Mouse (Mus musculus): ENCODE data around the gene Ccdc15. TPM values are rescaled to one million over a fixed set of nuclear protein-coding genes. Genes with fewer than 3 reads are reported as not detected.

Gene Ccdc15
- polyA plus RNA-seq, 1 experiment from 2014 or later, result 2.6 TPM

DNA sequence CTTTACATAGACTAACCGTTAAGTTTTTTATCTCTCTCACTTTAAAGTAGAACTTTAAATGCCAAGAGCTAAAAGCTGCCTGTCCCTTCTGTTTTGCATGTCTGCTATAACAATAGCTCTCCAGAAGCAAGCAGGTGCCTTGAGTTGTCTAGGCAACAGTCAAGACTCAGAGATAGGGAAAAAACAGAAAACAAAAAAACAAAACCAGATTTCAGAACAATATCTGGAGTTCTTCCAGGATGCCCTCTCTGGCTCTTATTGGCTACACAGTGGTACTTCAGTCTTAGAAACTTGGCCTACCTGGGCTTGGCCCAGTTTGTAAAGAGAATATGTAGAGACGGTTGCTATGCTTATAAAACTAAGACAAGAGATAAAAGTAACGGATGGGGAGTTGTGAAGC, 16.2 kb upstream of the Ccdc15 start:
- Histone ChIP-seq H3K9me3 (ENCODE audit: low read length) (no peaks in the 10 kb centered on the region), H3K4me2 (ENCODE audit: low read depth, low read length) (no peak overlapping the region), H3K4me1 (ENCODE audit: insufficient read depth) (0 out of 2 replicates have a peak, but pooled peaks cover 3% of the 10 kb centered on the region), H3K4me3 (ENCODE audit: low read depth, low read length) (no peak overlapping the region), H3K9ac (replicated peaks) (no peak overlapping the region), H3K27me3 (ENCODE audit: insufficient read depth, low read length) (no peaks in the 10 kb centered on the region), H3K36me3 (replicated peaks; ENCODE audit: insufficient read depth, low read length) (no peaks in the 10 kb centered on the region), H3K27ac (ENCODE audit: low read depth) (no peak overlapping the region)
- ATAC-seq (no peak), DNase-seq (no peak)
- no peak for TF ChIP-seq EP300 (IDR thresholded peaks at IDR 0.05; ENCODE audit: low read depth)
- TF ChIP-seq CTCF (IDR thresholded peaks at IDR 0.05; ENCODE audit: low read depth), result no peak
- WGBS (ENCODE audit: insufficient replicate concordance), result 74% methylated on average over 3 of the region's 3 CpGs

DNA sequence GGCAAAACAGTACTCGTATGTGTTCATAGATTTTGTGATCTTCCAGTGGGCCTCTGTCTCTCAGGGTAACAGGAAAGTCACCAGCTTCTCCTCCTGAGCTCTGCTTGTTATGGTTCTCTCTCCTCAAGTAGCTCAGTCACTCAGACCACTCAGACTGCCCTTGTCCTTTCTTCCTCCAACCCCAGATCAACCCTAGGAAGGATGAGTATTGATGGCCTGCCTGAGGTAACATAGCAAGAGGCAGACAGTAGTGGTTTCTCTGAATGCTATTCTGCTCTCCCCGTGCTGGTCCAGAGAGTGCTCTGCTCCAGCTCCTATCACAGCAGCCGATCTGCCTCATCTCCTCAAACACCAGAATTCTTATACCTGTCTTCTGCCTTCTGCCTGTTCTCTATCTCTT, 15.3 kb upstream of the Ccdc15 start:
- TF ChIP-seq EP300 (IDR thresholded peaks at IDR 0.05; ENCODE audit: low read depth), result no peak
- TF ChIP-seq CTCF (IDR thresholded peaks at IDR 0.05; ENCODE audit: low read depth), result no peak
- Histone ChIP-seq H3K27me3 (ENCODE audit: insufficient read depth, low read length) (no peaks in the 10 kb centered on the region), H3K27ac (ENCODE audit: low read depth) (no peak overlapping the region), H3K4me1 (ENCODE audit: insufficient read depth) (0 out of 2 replicates have a peak, but pooled peaks cover 5% of the 10 kb centered on the region), H3K4me2 (ENCODE audit: low read depth, low read length) (no peak overlapping the region), H3K4me3 (ENCODE audit: low read depth, low read length) (no peak overlapping the region), H3K9ac (replicated peaks) (no peak overlapping the region), H3K9me3 (ENCODE audit: low read length) (no peaks in the 10 kb centered on the region), H3K36me3 (replicated peaks; ENCODE audit: insufficient read depth, low read length) (no peaks in the 10 kb centered on the region)
- WGBS (ENCODE audit: insufficient replicate concordance), result 58% methylated on average over 3 of the region's 3 CpGs
- no peak for ATAC-seq
- no peak for DNase-seq

DNA sequence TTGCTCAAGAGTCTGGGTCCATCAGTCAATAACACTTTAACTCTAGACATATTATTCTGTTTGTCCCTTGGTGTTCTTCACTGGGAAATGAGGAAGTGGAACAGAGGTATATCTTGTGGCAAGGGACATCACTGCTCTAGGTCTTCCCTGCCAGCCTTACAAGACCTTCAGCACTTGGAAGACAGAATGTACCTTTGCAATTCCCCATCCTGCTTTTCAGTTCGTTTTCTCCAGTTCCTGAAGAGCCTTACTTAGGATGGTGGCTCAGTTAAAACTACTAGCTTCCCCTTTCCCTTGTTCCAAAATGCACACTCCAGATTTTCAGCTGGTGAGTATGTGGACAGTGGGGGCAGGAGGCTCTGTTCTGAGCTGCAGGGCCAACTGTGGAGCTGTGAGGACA, 14.6 kb upstream of the Ccdc15 start:
- H3K9me3 ChIP-seq (ENCODE audit: low read length), result no peaks in the 10 kb centered on the region
- no peak overlapping the region for H3K27ac ChIP-seq (ENCODE audit: low read depth)
- no peaks in the 10 kb centered on the region for H3K27me3 ChIP-seq (ENCODE audit: insufficient read depth, low read length)
- H3K36me3 ChIP-seq (replicated peaks; ENCODE audit: insufficient read depth, low read length), result no peaks in the 10 kb centered on the region
- H3K9ac ChIP-seq (replicated peaks), result no peak overlapping the region
- no peak overlapping the region for H3K4me3 ChIP-seq (ENCODE audit: low read depth, low read length)
- 43% methylated on average over 1 of the region's 1 CpGs for WGBS (ENCODE audit: insufficient replicate concordance)
- no peak for TF ChIP-seq EP300 (IDR thresholded peaks at IDR 0.05; ENCODE audit: low read depth)
- no peak for TF ChIP-seq CTCF (IDR thresholded peaks at IDR 0.05; ENCODE audit: low read depth)
- DNase-seq, result no peak
- H3K4me2 ChIP-seq (ENCODE audit: low read depth, low read length), result no peak overlapping the region
- H3K4me1 ChIP-seq (ENCODE audit: insufficient read depth), result 0 out of 2 replicates have a peak, but pooled peaks cover 5% of the 10 kb centered on the region
- no peak for ATAC-seq

DNA sequence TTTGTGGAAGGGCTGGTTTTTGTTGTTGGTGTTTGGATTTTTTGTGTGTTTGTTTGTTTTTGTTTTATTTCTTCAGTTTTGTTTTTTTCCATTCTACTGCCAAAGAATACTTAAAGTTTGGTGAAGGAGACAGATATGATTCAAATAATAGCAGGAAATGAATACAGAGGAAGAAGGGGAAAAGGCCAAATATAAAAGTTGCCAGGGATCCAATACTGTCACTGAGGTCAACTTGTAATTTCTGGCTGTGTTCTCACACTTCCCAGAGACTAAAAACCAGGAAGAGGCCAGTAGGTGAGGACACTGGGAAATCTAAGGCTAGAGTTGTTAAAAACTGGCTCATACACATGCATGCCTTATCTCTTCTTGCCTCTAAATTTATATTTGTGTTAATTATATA, 13.9 kb upstream of the Ccdc15 start:
- Histone ChIP-seq H3K27me3 (ENCODE audit: insufficient read depth, low read length) (no peaks in the 10 kb centered on the region), H3K4me1 (ENCODE audit: insufficient read depth) (0 out of 2 replicates have a peak, but pooled peaks cover 5% of the 10 kb centered on the region), H3K4me3 (ENCODE audit: low read depth, low read length) (no peak overlapping the region), H3K9ac (replicated peaks) (no peak overlapping the region), H3K4me2 (ENCODE audit: low read depth, low read length) (no peak overlapping the region), H3K27ac (ENCODE audit: low read depth) (no peak overlapping the region), H3K36me3 (replicated peaks; ENCODE audit: insufficient read depth, low read length) (no peaks in the 10 kb centered on the region), H3K9me3 (ENCODE audit: low read length) (no peaks in the 10 kb centered on the region)
- DNase-seq (no peak), ATAC-seq (no peak)
- TF ChIP-seq CTCF (IDR thresholded peaks at IDR 0.05; ENCODE audit: low read depth) (no peak), EP300 (IDR thresholded peaks at IDR 0.05; ENCODE audit: low read depth) (no peak)

DNA sequence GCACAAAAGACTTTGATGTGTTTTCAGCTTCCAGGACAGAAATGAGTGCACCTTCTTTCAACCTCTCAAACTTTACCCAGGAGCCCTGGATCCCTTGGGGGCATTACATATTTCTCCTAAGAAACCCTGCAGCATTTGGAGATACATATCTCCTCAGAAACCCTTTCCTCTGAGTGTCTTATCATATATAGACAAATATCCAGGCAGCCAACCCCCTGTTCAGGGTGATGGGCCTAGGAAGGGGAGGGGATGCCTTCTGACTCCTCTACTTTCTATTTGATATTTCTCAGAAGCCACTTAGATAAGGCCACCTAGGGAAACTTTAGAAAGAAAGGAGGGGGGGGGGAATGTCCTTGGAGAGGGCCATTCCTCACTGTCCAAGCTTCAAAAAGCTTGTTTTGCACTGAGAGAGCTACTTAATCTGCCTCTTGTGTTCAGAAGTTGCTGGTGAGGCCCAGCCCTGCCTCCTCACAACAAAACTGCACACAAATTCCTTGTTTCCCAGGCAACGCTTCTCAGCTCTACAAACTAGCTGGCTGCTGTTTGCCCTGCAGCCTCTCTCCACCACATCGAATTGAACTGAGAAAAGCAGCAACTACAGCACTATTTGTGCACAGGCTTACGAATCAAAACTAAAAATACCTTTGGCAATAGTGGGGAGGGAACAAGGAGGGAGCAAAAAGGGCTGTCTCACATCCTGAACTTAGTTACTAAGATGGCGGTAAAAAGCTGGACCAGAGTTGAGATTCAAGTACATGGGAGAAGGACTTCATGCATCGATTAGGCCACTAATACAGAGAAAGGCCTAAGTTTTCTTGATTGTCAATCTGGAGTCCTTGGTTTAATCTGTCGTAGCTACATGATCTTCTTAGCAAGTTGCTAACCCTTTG, 11.3 kb upstream of the Ccdc15 start:
- 0 out of 2 replicates have a peak, but pooled peaks cover 5% of the 10 kb centered on the region for H3K4me1 ChIP-seq (ENCODE audit: insufficient read depth)
- no peak overlapping the region for H3K4me3 ChIP-seq (ENCODE audit: low read depth, low read length)
- DNase-seq (no peak), ATAC-seq (no peak)
- H3K4me2 ChIP-seq (ENCODE audit: low read depth, low read length), result no peak overlapping the region
- no peaks in the 10 kb centered on the region for H3K9me3 ChIP-seq (ENCODE audit: low read length)
- H3K9ac ChIP-seq (replicated peaks), result no peak overlapping the region
- no peaks in the 10 kb centered on the region for H3K36me3 ChIP-seq (replicated peaks; ENCODE audit: insufficient read depth, low read length)
- TF ChIP-seq EP300 (IDR thresholded peaks at IDR 0.05; ENCODE audit: low read depth), result no peak
- TF ChIP-seq CTCF (IDR thresholded peaks at IDR 0.05; ENCODE audit: low read depth), result no peak
- H3K27me3 ChIP-seq (ENCODE audit: insufficient read depth, low read length), result no peaks in the 10 kb centered on the region
- 60% methylated on average over 6 of the region's 6 CpGs for WGBS (ENCODE audit: insufficient replicate concordance)
- no peak overlapping the region for H3K27ac ChIP-seq (ENCODE audit: low read depth)

DNA sequence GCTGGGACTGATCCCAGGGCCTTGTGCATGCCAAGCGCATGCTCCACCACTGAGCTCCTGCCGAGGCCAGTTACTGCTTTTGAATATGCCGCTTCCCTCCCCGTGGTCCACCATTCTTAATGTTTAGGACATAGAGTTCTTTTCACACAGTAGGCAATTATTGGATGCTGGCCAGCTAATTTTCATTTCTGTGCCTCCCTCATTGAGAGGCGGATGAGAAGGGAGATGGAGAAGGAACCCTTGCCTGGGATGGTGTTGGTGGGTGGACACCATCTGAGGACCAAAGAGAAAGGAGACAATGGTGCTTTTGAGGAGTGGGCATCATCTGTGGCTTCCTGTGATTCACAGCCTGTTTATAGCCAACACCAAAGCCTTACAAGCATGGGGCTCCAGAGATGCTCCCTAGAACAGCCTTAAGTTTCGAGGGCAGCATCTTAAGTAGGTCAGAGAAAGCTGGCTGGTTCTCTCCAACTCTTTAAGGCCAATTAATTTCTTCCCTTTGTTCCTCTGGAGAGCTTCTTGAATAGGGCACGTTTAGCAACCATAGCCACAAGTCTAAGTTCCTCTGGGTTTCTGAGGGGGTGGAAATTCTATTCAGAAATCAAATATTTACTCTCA, 10.6 kb upstream of the Ccdc15 start:
- no peak overlapping the region for H3K4me2 ChIP-seq (ENCODE audit: low read depth, low read length)
- H3K4me1 ChIP-seq (ENCODE audit: insufficient read depth), result 0 out of 2 replicates have a peak, but pooled peaks cover 5% of the 10 kb centered on the region
- no peak overlapping the region for H3K27ac ChIP-seq (ENCODE audit: low read depth)
- no peak overlapping the region for H3K9ac ChIP-seq (replicated peaks)
- 73% methylated on average over 7 of the region's 7 CpGs for WGBS (ENCODE audit: insufficient replicate concordance)
- H3K9me3 ChIP-seq (ENCODE audit: low read length), result no peaks in the 10 kb centered on the region
- ATAC-seq, result no peak
- no peaks in the 10 kb centered on the region for H3K27me3 ChIP-seq (ENCODE audit: insufficient read depth, low read length)
- H3K36me3 ChIP-seq (replicated peaks; ENCODE audit: insufficient read depth, low read length), result no peaks in the 10 kb centered on the region
- no peak overlapping the region for H3K4me3 ChIP-seq (ENCODE audit: low read depth, low read length)
- no peak for TF ChIP-seq CTCF (IDR thresholded peaks at IDR 0.05; ENCODE audit: low read depth)
- no peak for TF ChIP-seq EP300 (IDR thresholded peaks at IDR 0.05; ENCODE audit: low read depth)
- DNase-seq, result no peak
